Mouse (Mus musculus): ENCODE measurements around the gene Spindoc.
"Not testable (repeated sequence)": the region's sequence is repeated elsewhere in the genome, so short reads cannot be mapped to it uniquely, and the experiment has no call there.

Spindoc gene

DNA sequence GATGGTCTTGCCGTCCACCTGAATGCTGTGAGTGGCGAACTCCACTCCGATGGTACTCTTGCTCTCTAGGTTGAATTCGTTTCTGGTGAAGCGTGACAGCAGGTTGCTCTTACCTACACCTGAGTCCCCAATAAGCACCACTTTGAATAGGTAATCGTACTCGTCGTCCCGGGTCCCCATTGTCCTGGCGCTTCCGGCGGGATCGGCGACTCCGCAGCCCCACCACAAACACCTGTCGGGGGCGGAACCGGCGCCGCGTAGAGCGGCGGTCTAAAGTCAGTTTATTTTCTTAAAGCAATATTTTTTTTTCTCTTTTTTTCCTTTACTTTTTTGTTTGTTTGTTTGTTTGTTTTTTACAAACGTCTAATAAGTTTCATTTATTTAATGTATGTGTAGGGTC lies 16.1 kb upstream of the Spindoc start:
- DNase-seq (ENCODE audit: low spot score) = not testable (repeated sequence)

DNA sequence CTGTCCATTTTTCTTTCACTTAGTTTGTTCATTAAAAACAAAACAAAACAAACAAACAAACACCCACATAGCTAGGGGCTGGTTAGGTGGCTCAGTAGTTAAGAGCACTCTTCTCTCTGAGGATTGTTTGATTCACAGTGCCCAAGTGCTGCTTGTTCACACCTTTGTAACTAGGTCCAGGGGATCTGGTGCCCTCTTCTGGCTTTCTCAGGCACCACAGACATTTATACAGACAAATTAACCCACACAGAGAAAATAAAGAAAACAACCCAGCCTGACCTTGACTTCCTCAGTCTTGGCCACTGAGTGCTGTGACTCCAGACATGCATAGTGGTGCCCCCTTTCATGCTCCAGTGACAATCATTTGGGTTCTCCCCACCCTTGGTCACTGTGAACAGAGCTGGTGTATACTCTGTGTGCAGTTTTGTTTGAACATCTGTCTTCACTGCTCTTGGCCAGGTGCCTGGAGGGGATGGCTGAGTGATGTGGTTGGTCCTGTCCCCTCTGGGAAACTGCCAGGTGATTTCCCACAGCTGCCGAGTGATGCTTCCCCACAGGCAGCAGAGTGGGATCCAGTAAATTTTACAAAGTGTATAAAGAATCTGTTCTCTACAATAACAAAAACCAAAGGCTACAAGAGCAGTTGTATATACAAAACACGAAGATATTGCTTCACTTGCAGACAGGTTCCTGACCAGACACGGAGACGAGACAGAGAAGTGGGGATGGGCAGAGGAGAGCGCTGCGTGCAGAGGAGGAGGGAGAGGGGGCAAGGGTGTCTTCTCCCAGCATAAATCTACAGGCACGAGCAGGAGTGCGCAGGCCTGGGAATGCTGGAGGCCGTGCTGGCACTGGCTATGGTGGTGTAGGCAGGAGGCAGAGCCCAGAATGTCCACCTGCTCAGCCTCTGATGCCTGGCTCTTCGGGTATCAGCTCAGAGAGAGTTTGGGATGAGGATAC lies 14.4 kb upstream of the Spindoc start:
- DNase-seq (ENCODE audit: low spot score) = not testable (repeated sequence)

DNA sequence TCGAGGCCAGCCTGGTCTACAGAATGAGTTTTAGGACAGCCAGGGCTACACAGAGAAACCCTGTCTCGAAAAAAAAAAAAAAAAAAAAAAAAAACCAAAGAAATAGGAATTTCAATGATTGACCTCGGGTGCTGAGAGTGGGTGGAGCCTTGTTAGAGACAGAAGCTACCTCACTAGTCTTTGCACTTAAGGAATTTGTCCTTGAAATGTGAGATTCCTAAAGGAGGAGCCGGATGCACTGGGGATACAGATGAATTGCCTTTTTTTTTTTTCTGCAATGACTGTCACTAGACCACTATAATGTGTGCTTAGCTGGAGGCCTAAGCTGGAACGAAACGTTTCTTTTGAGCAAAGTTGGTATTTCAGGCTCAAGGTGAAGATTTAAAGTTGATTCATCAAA lies 5.7 kb upstream of the Spindoc start:
- DNase-seq (ENCODE audit: low spot score) = no peak

DNA sequence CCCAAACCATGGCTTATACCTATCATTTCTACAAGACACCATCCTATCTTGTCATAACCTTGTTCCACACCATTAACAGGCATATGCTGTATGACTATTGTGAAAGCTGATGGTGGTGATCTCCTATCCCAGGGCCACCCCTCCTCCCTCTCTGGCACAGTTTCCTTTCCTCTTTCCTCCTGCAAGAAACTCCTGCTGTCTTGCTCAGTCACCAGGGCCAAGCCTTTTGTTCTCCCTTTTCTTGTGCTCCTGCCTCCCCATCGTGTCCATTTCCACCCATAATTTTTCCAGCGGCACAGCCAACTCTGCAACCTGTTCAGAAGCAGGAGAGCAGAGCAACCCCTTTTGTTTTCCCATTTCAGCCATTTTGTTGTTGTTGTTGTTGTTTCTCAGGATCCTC lies 3.2 kb upstream of the Spindoc start:
- DNase-seq (ENCODE audit: low spot score) = no peak

DNA sequence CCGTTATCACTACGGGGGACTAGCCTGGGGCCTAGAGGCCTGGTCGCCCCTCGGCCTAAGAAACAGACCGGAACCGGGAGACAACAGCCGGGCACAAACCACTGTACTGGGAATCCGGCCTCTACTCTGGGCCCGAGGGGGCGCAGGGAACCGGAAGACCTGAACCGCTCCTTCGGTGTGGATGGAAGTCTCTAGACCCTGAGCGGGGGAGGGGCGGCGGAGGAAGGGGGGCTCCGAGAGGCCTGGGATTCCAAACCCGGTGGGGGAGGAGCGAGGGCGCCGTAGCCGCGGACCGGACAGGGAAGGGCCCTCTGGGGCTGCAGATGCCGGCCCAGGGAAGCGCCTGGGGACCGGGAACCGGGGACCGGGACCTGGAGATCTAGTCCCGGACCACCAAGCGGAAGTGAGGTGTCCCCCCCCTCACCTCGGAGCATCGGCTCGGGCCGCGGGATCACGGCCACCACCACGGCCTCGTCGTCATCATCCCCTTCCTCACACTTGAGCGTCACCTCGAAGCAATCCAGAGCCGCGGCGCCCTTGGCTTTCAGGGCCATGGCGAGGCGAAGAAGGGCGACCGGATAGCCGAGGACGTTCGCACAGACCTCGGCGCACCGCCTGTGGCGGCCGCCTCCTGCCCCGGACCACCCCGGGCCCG lies 419 bp downstream of the Spindoc start:
- peak; percentile 42 for DNase-seq (ENCODE audit: low spot score)

DNA sequence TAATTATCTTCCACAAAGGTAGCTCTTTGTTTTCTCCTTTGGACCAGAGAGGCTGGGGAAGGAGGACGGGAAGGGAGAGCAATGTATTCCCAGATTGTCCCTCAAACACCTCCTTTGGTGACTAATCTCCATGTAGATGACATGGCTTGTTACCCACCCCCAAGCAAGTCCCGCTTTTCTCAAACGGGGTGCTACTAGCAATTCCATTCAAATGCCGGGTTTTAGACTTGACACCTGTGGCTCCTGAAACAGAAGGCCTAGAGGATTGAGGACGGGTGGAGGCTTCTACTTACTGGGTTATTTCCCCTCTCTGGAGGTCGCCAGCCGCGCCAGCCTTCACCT lies 917 bp downstream of the Spindoc start:
- no peak for DNase-seq (ENCODE audit: low spot score)

DNA sequence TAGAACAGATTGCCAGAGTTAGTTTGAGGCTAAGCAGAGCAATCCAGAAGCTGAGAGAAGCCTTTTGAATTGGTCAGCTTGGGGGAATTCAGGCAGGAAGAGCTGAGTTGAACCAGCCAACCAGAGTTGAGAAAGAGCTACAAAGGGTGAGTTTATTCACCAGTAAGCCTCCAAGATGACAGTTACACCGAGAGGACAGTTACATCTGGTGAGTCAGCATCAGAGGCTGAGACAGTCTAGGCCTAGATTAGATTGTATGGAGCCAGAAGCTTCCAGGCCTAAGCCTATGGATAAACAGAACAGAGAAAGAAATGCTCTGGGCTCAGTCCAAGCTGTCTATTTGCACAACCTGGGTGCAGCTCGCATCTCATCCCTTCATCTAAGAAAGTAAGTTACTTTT lies 5.2 kb downstream of the Spindoc start:
- DNase-seq (ENCODE audit: low spot score) = no peak

DNA sequence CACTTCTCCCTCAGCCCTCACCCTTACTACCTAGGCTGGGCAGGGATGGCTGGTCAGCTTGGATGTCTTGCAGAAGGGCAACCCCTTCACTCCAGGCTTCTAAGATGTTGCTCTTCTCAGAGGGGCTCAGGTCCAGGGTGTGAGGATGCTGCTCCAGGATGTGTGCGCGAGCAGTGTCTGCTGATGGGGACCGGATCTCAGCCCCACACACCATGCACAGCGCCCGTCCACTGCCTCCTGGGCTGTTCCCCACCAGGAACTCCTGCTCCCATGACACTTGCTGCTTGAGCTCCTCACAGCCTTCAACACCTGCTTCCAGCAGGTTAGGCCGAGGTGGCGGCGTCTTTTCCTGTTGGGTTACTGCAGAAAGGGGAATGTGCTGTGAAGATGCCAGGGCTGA lies 8.3 kb downstream of the Spindoc start:
- no peak for DNase-seq (ENCODE audit: low spot score)

DNA sequence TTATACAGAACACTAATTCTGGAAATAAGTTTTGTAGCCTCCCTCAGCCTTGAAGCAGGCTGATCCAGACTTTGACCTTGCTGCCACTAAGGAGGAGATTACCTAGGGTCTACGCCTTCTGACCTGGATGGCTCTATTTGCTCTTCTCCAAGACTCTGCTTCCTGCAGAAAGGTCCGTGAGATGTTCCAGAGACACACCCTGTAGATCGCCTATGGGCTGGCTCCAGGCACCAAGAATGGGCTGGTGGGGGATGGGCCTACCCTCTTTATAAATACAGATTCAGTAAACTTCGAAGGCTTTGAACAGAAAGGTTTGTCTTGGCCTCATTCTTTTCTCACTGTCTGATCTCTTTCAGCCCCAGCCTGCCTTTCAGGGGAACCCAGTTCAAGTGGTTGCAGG lies 13.3 kb downstream of the Spindoc start:
- DNase-seq (ENCODE audit: low spot score) = not testable (repeated sequence)

DNA sequence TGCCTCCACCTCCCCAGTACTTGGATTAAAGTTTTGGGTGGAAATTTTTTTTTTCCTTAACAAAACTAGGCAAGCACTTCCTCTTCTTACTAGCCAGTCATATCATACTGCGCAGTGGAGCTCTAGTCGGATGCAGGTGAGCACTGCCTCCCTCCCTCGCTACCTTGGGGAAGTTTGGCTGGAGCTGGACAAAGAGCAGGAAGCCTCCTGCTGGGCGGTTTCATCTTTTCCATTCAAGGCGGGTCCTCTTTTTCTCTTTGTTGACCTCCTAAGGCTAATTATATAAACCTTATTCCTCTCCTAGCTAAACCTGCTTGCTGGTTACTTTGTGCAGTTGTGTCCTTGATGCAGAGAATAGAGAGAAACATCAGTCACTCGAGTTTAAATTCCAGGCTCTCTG lies 29.2 kb downstream of the Spindoc start:
- no peak for DNase-seq (ENCODE audit: low spot score)

DNA sequence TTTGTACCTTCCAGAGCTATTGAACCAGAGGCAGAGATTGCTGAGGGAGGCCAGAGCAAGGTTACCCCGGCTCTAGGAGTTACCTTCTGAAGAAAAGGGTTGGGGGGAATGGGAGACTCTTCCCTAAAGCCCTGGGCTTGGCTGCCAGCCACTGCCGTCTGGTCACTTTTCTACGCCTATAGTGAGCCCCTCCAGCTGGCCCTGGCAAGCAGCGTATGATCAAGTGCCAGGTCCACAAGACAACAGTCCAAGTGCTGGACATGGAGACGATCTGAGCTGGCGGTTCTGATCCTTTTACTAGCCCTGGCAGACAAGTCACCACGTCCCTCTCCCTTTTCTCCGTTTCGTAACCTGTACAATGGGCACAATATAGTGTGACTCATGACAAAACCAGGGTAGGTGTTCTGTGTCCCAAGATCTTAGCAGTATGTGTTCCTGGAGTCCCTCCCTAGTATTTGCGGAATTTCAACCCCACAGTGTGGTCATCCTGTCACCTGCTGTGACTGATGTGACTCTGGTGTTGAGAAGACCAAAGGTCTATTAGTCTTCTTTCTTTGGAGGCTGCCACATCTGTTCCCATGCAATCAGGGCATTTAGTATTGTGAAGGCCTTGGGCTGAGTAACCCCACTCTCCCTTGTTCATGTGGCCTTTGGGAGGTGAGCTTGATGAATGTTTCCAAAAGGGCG lies 29.8 kb downstream of the Spindoc start:
- no peak for DNase-seq (ENCODE audit: low spot score)

DNA sequence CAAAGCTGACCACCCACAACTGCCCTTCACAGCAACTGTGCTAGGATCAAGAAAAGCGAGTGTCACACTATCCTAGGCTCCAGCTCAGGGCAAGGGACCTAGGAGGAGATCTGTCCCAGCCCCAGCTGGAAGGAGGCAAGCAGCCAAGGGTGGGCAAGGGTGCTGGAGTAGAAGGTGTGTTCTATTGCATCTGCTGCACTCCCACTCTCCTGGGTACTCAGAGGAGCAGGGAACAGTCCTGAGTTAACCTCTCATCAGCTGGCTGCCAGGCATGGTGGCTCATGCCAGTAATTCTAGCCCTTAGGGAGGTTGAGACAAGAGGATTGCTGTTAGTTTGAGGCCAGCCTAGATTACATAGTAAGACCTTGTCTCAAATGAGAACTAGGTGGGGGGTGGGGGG lies 32.8 kb downstream of the Spindoc start:
- no peak for DNase-seq (ENCODE audit: low spot score)

DNA sequence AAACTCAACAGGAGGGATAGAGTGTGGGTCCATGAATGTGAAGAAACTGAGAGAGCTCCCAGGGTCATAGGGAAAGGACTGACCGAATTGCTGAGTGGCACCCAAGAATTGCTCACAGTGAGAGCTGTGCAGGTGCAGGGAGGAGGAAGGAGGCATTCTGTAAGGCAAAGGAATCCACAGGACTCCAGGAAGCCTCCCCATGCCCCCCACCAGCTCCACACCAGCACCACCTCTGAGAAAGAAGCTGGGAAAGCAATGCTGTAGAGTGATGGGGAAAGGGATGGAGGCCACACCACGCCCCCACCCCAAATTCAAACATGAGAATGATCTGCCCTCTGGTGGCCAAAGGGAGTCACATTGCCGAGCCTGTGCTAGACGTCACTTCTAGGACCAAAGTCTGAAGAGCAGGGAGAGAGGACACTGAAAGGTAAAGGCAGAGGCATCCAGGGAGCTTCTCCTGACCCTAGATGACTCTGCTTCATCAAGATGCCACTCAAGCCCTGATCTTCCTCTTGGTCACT lies 37.5 kb downstream of the Spindoc start:
- DNase-seq (ENCODE audit: low spot score) = no peak

DNA sequence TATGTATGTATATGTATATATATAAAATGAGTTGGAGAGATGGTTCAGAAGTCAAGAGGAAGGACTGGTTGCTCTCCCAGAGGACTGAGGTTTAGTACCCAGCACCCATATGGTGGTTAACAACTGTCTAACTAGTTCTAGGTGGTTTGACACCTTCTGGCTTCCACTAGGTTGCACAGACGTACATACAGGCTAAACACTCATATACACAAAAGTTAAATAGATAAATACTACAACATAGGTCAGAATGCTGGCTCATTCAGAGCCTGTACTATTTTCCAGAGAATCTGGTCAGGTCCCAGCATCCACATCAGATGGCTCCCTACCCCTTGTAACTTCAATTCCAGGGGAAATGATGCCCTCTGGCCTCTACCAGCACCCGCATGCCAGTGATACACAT lies 40.1 kb downstream of the Spindoc start:
- no peak for DNase-seq (ENCODE audit: low spot score)

DNA sequence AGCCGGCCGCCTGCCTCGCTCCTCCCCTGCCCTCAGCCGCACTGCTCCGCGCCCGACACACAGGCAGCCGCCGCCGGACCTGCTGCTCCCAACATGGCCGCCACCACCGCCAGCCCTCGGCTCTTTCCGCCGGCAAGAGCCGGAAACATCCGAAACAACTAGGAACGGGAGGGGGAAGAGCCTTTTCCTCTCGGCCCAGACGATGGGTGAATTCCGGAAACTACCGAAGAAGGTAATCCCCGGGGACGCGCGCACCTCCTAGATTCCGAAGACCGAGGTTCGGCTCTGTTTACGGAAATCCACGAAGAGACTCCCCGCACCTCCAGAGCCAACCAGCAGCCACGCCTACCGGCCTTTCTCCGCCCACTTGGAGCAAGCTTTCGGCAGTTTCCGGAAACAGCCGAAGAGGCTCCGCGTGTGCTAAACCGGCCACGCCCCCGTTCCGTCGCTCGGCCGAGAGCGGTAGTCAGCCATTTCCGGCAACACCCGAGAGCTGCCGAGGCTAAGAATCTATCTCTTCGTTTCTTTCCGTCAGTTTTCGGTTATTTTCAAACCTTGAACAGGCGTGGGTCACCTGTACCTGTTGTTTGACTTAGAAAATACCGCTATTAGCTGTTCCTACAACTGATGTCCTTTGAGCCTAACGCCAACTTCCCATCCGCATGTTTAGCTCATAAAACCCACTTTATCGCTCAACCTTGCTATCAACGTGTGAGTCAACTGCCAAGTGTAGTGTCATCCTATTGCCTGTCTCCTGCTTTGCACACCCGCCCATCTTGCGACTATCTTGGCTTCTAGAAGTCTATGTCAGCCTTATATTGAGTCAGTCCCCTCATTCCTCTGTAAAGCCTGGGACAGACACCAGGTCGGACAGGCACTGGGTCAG lies 41.0 kb downstream of the Spindoc start, which contains the start of gene Mark2:
Gene Mark2, minus strand, starts transcription at position 349 of the 886 bp plus-strand sequence.
- DNase-seq (ENCODE audit: low spot score) = peak; percentile 99

DNA sequence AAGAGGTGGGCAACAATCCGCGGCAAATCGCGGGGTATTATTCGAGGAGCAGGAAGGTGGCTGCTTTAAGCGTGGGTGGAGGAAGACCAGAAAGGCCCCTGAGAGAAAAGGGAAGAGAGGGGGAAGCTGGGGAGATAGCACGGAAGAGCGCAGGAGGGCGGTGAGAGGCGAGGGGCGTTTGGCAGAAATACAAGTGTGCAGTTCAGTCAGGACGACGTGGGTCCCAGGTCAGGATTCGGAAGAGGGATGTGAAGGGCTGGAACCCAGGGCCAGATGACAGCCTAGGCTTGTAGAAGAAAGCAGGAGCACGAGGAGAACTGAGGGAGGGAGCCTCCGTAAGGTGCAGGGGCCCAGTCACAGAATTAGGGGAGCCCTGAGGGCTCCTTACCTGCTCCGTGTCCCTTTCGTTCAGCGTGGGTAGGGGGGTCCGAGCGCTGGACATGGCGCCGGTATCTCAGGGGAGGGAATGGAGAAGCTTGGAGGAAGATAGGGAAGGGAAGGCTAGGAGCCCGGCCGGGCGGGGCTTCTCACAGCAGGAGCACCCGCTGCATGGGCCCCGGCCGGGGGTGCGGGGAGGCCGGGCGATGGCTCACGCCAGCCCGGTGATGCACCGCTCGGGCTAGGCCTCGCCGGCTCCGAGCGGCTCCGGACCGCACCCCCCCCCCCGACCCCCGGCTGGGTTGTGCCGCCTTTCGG lies 41.9 kb downstream of the Spindoc start:
- peak; percentile 37 for DNase-seq (ENCODE audit: low spot score)

DNA sequence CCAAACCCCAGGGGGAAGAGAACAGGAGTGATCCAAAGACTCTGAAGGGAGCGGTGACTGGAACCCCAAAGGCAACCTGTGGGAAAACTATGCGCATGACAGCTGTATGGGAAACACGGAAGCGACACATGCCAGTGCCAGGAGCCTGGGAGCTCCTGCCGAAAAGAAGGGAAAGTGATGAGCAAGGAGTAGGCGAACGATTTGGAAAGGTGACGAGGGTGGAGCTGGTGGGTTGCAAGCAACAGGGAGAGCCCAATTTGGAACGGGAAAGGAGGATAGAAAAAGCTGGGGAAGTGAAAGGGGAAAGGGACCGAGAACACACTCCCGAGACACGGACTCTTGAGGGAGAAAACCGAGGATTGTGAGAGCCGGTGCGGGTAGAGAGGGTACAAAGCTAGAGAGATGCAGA lies 42.4 kb downstream of the Spindoc start:
- DNase-seq (ENCODE audit: low spot score) = no peak

DNA sequence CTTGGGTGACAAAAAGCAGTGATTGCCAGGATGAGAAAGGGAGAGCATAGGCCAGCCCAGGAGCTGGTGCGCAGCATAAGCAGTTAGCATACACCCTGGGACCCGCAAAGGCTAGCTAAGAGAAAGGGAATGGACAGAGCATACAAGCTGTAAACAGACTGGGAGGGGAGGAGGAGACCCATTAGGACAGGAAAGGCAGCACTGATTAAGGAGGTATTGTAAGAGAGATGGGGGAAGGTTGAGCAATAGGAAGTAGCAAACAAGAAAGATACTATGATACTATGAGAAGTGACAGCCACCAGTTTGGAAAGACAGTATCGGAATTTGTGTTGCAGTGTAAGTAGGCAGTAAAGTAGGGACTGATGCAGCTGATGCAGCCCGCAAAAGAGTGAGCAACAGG lies 42.9 kb downstream of the Spindoc start:
- DNase-seq (ENCODE audit: low spot score) = no peak

DNA sequence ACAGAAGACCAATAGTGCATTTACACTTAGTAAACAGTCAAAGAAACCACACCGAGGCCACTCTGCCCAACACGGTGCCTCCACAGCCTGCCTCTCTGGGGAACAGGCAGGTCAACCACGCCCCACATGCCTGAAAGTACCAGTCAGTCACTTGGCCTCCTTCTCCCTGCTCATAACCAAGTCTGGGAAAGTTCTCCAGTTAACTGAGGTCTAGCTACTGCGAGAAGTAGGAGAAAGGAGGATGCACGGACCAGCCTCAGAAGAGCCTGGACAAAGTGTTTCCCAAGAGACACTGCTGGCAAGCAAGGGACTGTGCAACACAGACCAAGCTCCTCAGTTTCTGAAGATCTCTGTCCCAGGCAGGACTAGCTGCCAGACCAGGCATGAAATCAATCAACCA lies 43.8 kb downstream of the Spindoc start:
- DNase-seq (ENCODE audit: low spot score) = peak; percentile 62

DNA sequence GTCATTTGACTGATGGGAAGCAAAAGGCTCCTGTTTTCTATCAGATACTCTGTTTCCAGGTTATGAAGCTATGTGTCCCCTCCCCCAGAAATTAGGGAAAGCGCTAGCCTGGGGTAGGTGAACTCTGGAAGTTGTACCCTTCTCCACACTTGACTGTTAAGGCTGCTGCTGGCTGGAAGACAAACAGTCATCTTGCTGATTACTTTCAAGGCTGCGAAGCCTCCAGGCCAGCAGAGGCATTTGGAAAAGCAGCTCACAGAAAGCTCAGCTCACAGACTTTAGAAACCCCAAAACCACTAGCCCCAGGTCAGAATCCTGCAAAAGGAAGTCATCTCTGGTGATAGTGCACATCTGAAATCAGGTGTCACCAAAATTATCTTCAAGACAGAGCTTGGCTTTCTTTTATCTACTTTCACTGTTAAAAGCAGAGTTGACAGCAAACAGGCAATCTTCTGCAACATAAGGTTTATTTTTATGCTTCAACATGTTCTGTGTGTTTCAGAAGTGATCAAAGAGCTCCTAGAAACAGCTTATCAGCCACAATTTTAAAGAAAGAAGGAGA lies 44.9 kb downstream of the Spindoc start:
- no peak for DNase-seq (ENCODE audit: low spot score)

DNA sequence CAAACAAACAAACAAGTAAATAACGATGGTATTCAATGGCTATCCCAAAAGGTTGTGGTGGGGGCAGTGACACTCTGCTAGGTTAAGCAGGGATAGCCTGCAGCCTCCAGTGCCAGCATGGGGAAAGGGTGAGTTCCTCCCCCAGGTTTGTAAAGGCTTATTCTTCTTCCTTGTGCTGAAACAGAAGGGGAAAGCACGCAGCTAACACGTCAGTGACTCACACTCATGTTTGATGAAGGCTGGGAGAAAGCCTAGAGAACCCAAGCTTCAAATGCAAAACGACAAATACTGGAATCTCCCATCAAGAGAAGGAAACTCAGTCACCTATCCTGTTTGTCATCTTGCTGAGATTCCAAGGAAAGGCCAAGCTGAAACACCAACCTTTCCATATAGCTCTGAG lies 47.1 kb downstream of the Spindoc start:
- DNase-seq (ENCODE audit: low spot score) = no peak

Measured in lung, postnatal 25 days (tissue).